Mouse (Mus musculus): ENCODE measurements at regions not wholly inside any gene's neighbourhood (a gene's known extent, or its start where the extent isn't known, plus 50 kb on each side); places are given as distances from the start of the nearest gene placed in this dataset.

DNA sequence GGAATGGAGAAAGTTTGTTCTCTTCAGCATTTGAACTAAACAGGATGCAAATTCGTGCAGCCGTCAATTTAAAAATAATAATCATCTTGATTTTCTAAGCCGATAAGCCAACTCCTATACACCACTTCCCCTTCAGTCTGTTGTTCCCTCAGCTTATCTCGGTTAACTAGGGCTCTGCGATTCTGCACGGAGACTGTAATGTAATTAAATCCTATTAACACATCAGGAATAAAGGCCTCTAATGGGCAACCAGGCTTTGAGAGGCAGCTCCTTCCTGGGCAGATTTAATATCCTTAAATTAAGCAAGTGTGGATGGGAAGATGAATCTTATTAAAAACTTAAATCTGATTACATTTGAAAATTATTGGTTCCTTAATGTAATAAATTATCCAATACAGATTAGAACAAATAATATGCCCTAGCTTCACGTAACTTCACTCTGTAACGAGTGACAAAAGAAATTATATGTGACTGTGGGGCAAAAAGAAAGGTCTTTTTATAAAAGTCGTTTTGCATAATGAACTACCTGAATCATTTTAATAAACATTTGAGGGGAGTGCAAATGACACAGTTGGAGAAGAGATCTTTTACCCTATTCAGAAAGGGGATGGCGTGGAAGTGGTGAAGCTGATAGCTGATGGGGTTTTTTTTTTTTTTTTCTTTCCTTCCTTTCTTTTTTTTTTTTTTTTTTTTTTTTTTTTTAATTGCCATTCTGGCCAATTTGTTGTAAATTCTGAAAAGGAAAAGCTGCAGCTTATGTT, 188.5 kb downstream of the Rwdd3 start:
- TF ChIP-seq POLR2A (IDR thresholded peaks at IDR 0.05; ENCODE audit: borderline replicate concordance, insufficient read depth, low read length) (no peak), CTCF (IDR thresholded peaks at IDR 0.05; ENCODE audit: borderline replicate concordance, insufficient read depth, low read depth, low read length) (no peak)
